Mouse (Mus musculus): ENCODE measurements around the gene Tanc2.

GRCm38 (mm10) chr11:105907381-105907780, 317.6 kb downstream of the Tanc2 start:
- TF ChIP-seq CTCF (IDR thresholded peaks at IDR 0.05; ENCODE audit: low read depth) (no peak), EP300 (IDR thresholded peaks at IDR 0.05; ENCODE audit: low read depth) (no peak)

Measured in heart, postnatal 0 days (tissue).